Mouse (Mus musculus): Measurements from ENCODE around the gene Csrp1.

The Csrp1 gene

GRCm38 (mm10) chr1:135731393-135731792 is 11.5 kb downstream of the Csrp1 start:
- DNase-seq (ENCODE audit: low spot score in 2 of 2) = no peak

- no peak for DNase-seq (ENCODE audit: low spot score in 2 of 2)
Measured at GRCm38 (mm10) chr1:135731897-135732684, 12.2 kb downstream of the Csrp1 start.

GRCm38 (mm10) chr1:135734225-135734937 is 14.5 kb downstream of the Csrp1 start:
- peak in 1 of 2 experiments; percentile 50 for DNase-seq (ENCODE audit: low spot score in 2 of 2)

GRCm38 (mm10) chr1:135735460-135735859 is 15.6 kb downstream of the Csrp1 start:
- DNase-seq (ENCODE audit: low spot score in 2 of 2) = no peak

- no peak for DNase-seq (ENCODE audit: low spot score in 2 of 2)
Measured at GRCm38 (mm10) chr1:135744987-135745386, 25.1 kb downstream of the Csrp1 start.

GRCm38 (mm10) chr1:135746248-135746647 is 26.4 kb downstream of the Csrp1 start:
- no peak for DNase-seq (ENCODE audit: low spot score in 2 of 2)

- DNase-seq (ENCODE audit: low spot score in 2 of 2) = peak; percentile 90 to 93
Measured at GRCm38 (mm10) chr1:135752737-135753348, 33.0 kb downstream of the Csrp1 start.

GRCm38 (mm10) chr1:135755287-135755686 is 35.4 kb downstream of the Csrp1 start:
- peak; percentile 47 to 75 for DNase-seq (ENCODE audit: low spot score in 2 of 2)

GRCm38 (mm10) chr1:135755913-135756312 is 36.1 kb downstream of the Csrp1 start:
- DNase-seq (ENCODE audit: low spot score in 2 of 2) = no peak

GRCm38 (mm10) chr1:135757287-135757686 is 37.4 kb downstream of the Csrp1 start:
- DNase-seq (ENCODE audit: low spot score in 2 of 2) = no peak

GRCm38 (mm10) chr1:135759685-135760084 is 39.8 kb downstream of the Csrp1 start:
- peak; percentile 37 to 58 for DNase-seq (ENCODE audit: low spot score in 2 of 2)

GRCm38 (mm10) chr1:135760216-135760615 is 40.4 kb downstream of the Csrp1 start:
- no peak for DNase-seq (ENCODE audit: low spot score in 2 of 2)

GRCm38 (mm10) chr1:135761728-135762127 is 41.9 kb downstream of the Csrp1 start:
- no peak for DNase-seq (ENCODE audit: low spot score in 2 of 2)

- no peak for DNase-seq (ENCODE audit: low spot score in 2 of 2)
Measured at GRCm38 (mm10) chr1:135763503-135764205, 43.8 kb downstream of the Csrp1 start.

GRCm38 (mm10) chr1:135764206-135764528 is 44.3 kb downstream of the Csrp1 start:
- DNase-seq (ENCODE audit: low spot score in 2 of 2) = no peak

- peak; percentile 87 to 88 for DNase-seq (ENCODE audit: low spot score in 2 of 2)
Measured at GRCm38 (mm10) chr1:135765645-135766591, 46.1 kb downstream of the Csrp1 start, which contains the start of gene Phlda3. TSS of gene Phlda3 (plus strand) at chr1:135766119.

GRCm38 (mm10) chr1:135766592-135767306 is 46.9 kb downstream of the Csrp1 start:
- DNase-seq (ENCODE audit: low spot score in 2 of 2) = no peak

- no peak for DNase-seq (ENCODE audit: low spot score in 2 of 2)
Measured at GRCm38 (mm10) chr1:135767324-135767890, 47.5 kb downstream of the Csrp1 start.

- no peak for DNase-seq (ENCODE audit: low spot score in 2 of 2)
Measured at GRCm38 (mm10) chr1:135768400-135768799, 48.5 kb downstream of the Csrp1 start.

GRCm38 (mm10) chr1:135770237-135770636 is 50.4 kb downstream of the Csrp1 start:
- DNase-seq (ENCODE audit: low spot score in 2 of 2) = no peak

All from urinary bladder, postnatal 36 days (tissue).